Mouse (Mus musculus): ENCODE measurements at regions not wholly inside any gene's neighbourhood (a gene's known extent, or its start where the extent isn't known, plus 50 kb on each side); places are given as distances from the start of the nearest gene placed in this dataset.

GRCm38 (mm10) chr9:101807249-101807648 lies 54.4 kb upstream of the 9630041A04Rik start:
- DNase-seq = peak; percentile 10

GRCm38 (mm10) chr9:101796718-101797117 lies 64.9 kb upstream of the 9630041A04Rik start:
- no peak for DNase-seq

GRCm38 (mm10) chr9:101796063-101796462 lies 65.6 kb upstream of the 9630041A04Rik start:
- no peak for DNase-seq

- DNase-seq = no peak
Observed at GRCm38 (mm10) chr9:101795436-101795835, 66.2 kb upstream of the 9630041A04Rik start.

GRCm38 (mm10) chr9:101790936-101791335 lies 70.7 kb upstream of the 9630041A04Rik start:
- no peak for DNase-seq

- peak; percentile 36 for DNase-seq
Observed at GRCm38 (mm10) chr9:101740949-101741605, 120.6 kb upstream of the 9630041A04Rik start.

GRCm38 (mm10) chr9:101739322-101739721 lies 122.3 kb upstream of the 9630041A04Rik start:
- DNase-seq = peak; percentile 13

GRCm38 (mm10) chr9:101734271-101734670 lies 127.4 kb upstream of the 9630041A04Rik start:
- DNase-seq = peak; percentile 70

GRCm38 (mm10) chr9:101733611-101734225 lies 127.9 kb upstream of the 9630041A04Rik start:
- peak; percentile 47 for DNase-seq

- DNase-seq = peak; percentile 34
Observed at GRCm38 (mm10) chr9:101730136-101730535, 131.5 kb upstream of the 9630041A04Rik start.

- DNase-seq = peak; percentile 40
Observed at GRCm38 (mm10) chr9:101717911-101718310, 143.7 kb upstream of the 9630041A04Rik start.

GRCm38 (mm10) chr9:101716326-101716725 lies 145.3 kb upstream of the 9630041A04Rik start:
- DNase-seq = no peak

GRCm38 (mm10) chr9:101714805-101715204 lies 146.8 kb upstream of the 9630041A04Rik start:
- no peak for DNase-seq

- DNase-seq = no peak
Observed at GRCm38 (mm10) chr9:101710611-101711071, 151.0 kb upstream of the 9630041A04Rik start.

GRCm38 (mm10) chr9:101700368-101700767 lies 161.3 kb upstream of the 9630041A04Rik start:
- no peak for DNase-seq

GRCm38 (mm10) chr9:101694054-101694453 lies 167.6 kb upstream of the 9630041A04Rik start:
- no peak for DNase-seq

GRCm38 (mm10) chr9:101691336-101691735 lies 170.3 kb upstream of the 9630041A04Rik start:
- DNase-seq = no peak

GRCm38 (mm10) chr9:101690916-101691315 lies 170.7 kb upstream of the 9630041A04Rik start:
- DNase-seq = no peak

GRCm38 (mm10) chr9:101690402-101690861 lies 171.2 kb upstream of the 9630041A04Rik start:
- DNase-seq = no peak

GRCm38 (mm10) chr9:101689532-101690401 lies 171.9 kb upstream of the 9630041A04Rik start:
- DNase-seq = peak; percentile 94

GRCm38 (mm10) chr9:101687226-101687625 lies 174.4 kb upstream of the 9630041A04Rik start:
- no peak for DNase-seq

GRCm38 (mm10) chr9:101677563-101677962 lies 184.1 kb upstream of the 9630041A04Rik start:
- DNase-seq = no peak

- DNase-seq = no peak
Observed at GRCm38 (mm10) chr9:101670111-101670510, 191.5 kb upstream of the 9630041A04Rik start.

Data from embryo, embryonic 11 days (tissue).